In genomic region chr11:68089885-68090592, GRCm38 (mm10) we compare ENCODE assay signal across 11 mouse cellular contexts.
A peak's percentile ranks its signal among the peaks of the same experiment; 100 is the strongest.
DNase-seq lines count a peak whose midpoint lies in the region; ATAC-seq and TF ChIP-seq lines count a peak whose summit lies in the region.
"Had no signal": no experiment of that assay in that cellular context is flagged by ENCODE, and none has a peak within 500 bp of the region (broad histone marks: within the 10 kb centered on the region; RNA-seq: fewer than 3 reads in every experiment).

No protein-coding gene starts in this region.

- no peaks in the 10 kb centered on the region for H3K9me3 ChIP-seq in forebrain, embryonic 10.5 days
- no peaks in the 10 kb centered on the region for H3K9me3 ChIP-seq in forebrain, embryonic 14.5 days (replicated peaks; ENCODE audit: control insufficient read depth, low read length)
- no peaks in the 10 kb centered on the region for H3K9me3 ChIP-seq in lung, embryonic 14.5 days (ENCODE audit: low read depth, low read length)
- no peaks in the 10 kb centered on the region for H3K9me3 ChIP-seq in intestine, embryonic 16.5 days (ENCODE audit: control insufficient read depth, low read length)
- H3K9me3 ChIP-seq in stomach, embryonic 14.5 days (ENCODE audit: control insufficient read depth, low read depth, low read length) = no peaks in the 10 kb centered on the region

- peaks cover 18% of the 10 kb centered on the region for H3K4me1 ChIP-seq in forebrain, embryonic 10.5 days
- H3K4me1 ChIP-seq in forebrain, embryonic 14.5 days (ENCODE audit: control insufficient read depth, insufficient read depth, low read length) = no peaks in the 10 kb centered on the region
- peaks cover 9% of the 10 kb centered on the region; the same call in 1 of the 2 replicates for H3K4me1 ChIP-seq in lung, embryonic 14.5 days (ENCODE audit: insufficient read depth)
- H3K4me1 ChIP-seq in lung, adult 2 months (ENCODE audit: control insufficient read depth, insufficient read depth, low read length) = peaks cover 13% of the 10 kb centered on the region
- H3K4me1 ChIP-seq in intestine, embryonic 16.5 days (ENCODE audit: control insufficient read depth, insufficient read depth, low read length) = peaks cover 17% of the 10 kb centered on the region
- peaks cover 17% of the 10 kb centered on the region for H3K4me1 ChIP-seq in stomach, embryonic 14.5 days (ENCODE audit: control insufficient read depth, insufficient read depth, low read length)

- H3K4me2 ChIP-seq in forebrain, embryonic 14.5 days (ENCODE audit: low read length) = no peak overlapping the region
- H3K4me2 ChIP-seq in lung, embryonic 14.5 days = peak overlapping the region; percentile 8
- no peak overlapping the region for H3K4me2 ChIP-seq in intestine, embryonic 16.5 days (ENCODE audit: low read depth, low read length)
- no peak overlapping the region for H3K4me2 ChIP-seq in stomach, embryonic 14.5 days (replicated peaks; ENCODE audit: low read depth, low read length)

- no peak for TF ChIP-seq POLR2A in lung, adult 2 months (IDR thresholded peaks at IDR 0.05; ENCODE audit: borderline replicate concordance, extremely low read depth, low read depth, low read length)

- no peak for ATAC-seq in forebrain, embryonic 14.5 days
- ATAC-seq in lung, embryonic 14.5 days (ENCODE audit: insufficient read depth) = peak; percentile 80
- peak; percentile 62 for ATAC-seq in intestine, embryonic 16.5 days
- peak; percentile 69; the same call in 1 of the 2 replicates for ATAC-seq in stomach, embryonic 14.5 days (ENCODE audit: insufficient number of reproducible peaks, insufficient read depth, low FRiP score, low read depth)
- ATAC-seq: forebrain, postnatal 0 days had no signal

- no peak overlapping the region for H3K9ac ChIP-seq in forebrain, embryonic 14.5 days (ENCODE audit: low read length)
- peak overlapping the region; percentile 5; the same call in 1 of the 2 replicates for H3K9ac ChIP-seq in lung, embryonic 14.5 days
- no peak overlapping the region for H3K9ac ChIP-seq in intestine, embryonic 16.5 days (ENCODE audit: low read depth, low read length)
- H3K9ac ChIP-seq in stomach, embryonic 14.5 days (replicated peaks; ENCODE audit: low read depth, low read length) = no peak overlapping the region
- H3K9ac ChIP-seq: forebrain, postnatal 0 days had no signal

- peak overlapping the region; percentile 63; the same call in 1 of the 2 replicates for H3K27ac ChIP-seq in forebrain, embryonic 10.5 days
- no peak overlapping the region for H3K27ac ChIP-seq in forebrain, embryonic 14.5 days (ENCODE audit: low read depth, low read length)
- H3K27ac ChIP-seq in lung, embryonic 14.5 days (ENCODE audit: low read depth) = peak overlapping the region; percentile 82
- no peak overlapping the region for H3K27ac ChIP-seq in intestine, embryonic 16.5 days (ENCODE audit: low read length)
- no peak overlapping the region; the same call in 1 of the 2 replicates for H3K27ac ChIP-seq in stomach, embryonic 14.5 days (ENCODE audit: low read length)

- TF ChIP-seq CTCF in lung, embryonic 14.5 days (IDR thresholded peaks at IDR 0.05; ENCODE audit: low read depth) = no peak
- no peak for TF ChIP-seq CTCF in lung, adult 2 months (IDR thresholded peaks at IDR 0.05; ENCODE audit: insufficient read depth, low read length)

- no peaks in the 10 kb centered on the region for H3K36me3 ChIP-seq in forebrain, embryonic 10.5 days (replicated peaks)
- H3K36me3 ChIP-seq in forebrain, embryonic 14.5 days (ENCODE audit: control insufficient read depth, insufficient read depth, low read length) = no peaks in the 10 kb centered on the region
- H3K36me3 ChIP-seq in lung, embryonic 14.5 days (ENCODE audit: insufficient read depth) = no peaks in the 10 kb centered on the region
- no peaks in the 10 kb centered on the region for H3K36me3 ChIP-seq in intestine, embryonic 16.5 days (ENCODE audit: control insufficient read depth, insufficient read depth, low read length)
- H3K36me3 ChIP-seq in stomach, embryonic 14.5 days (ENCODE audit: control insufficient read depth, insufficient read depth, low read length) = no peaks in the 10 kb centered on the region

- no peak for DNase-seq in forebrain, embryonic 10.5 days (ENCODE audit: extremely low spot score, low spot score)
- no peak for DNase-seq in forebrain, embryonic 14.5 days (ENCODE audit: low spot score)
- peak; percentile 73 for DNase-seq in lung, embryonic 14.5 days
- DNase-seq in lung, adult 2 months = no peak
- no peak for DNase-seq in right cerebral cortex, postnatal 25 days
- DNase-seq in cerebellum, adult 11 months = no peak
- DNase-seq: cerebellum, adult 9-11 months; kidney, postnatal 25 days had no signal

- WGBS in forebrain, embryonic 10.5 days = 64% methylated on average over 13 of the region's 13 CpGs
- 60% methylated on average over 13 of the region's 13 CpGs for WGBS in forebrain, embryonic 14.5 days
- WGBS in lung, embryonic 14.5 days = 20% methylated on average over 13 of the region's 13 CpGs
- 38% methylated on average over 13 of the region's 13 CpGs for WGBS in lung, adult 2 months
- WGBS in intestine, embryonic 16.5 days = 22% methylated on average over 13 of the region's 13 CpGs
- 17% methylated on average over 13 of the region's 13 CpGs for WGBS in stomach, embryonic 14.5 days

- H3K4me3 ChIP-seq in forebrain, embryonic 10.5 days = no peak overlapping the region
- H3K4me3 ChIP-seq in forebrain, embryonic 14.5 days (ENCODE audit: low read depth, low read length) = no peak overlapping the region
- H3K4me3 ChIP-seq in lung, embryonic 14.5 days (ENCODE audit: low read depth, low read length) = no peak overlapping the region
- H3K4me3 ChIP-seq in lung, adult 2 months (replicated peaks; ENCODE audit: extremely low read depth, low read depth, low read length) = no peak overlapping the region
- no peak overlapping the region for H3K4me3 ChIP-seq in intestine, embryonic 16.5 days (ENCODE audit: low read length)
- no peak overlapping the region for H3K4me3 ChIP-seq in stomach, embryonic 14.5 days (ENCODE audit: low read depth, low read length)

- no peaks in the 10 kb centered on the region for H3K27me3 ChIP-seq in forebrain, embryonic 10.5 days (ENCODE audit: poor library complexity, severe bottlenecking)
- no peaks in the 10 kb centered on the region for H3K27me3 ChIP-seq in forebrain, embryonic 14.5 days (replicated peaks; ENCODE audit: control insufficient read depth, insufficient read depth, low read length)
- no peaks in the 10 kb centered on the region for H3K27me3 ChIP-seq in lung, embryonic 14.5 days (ENCODE audit: insufficient read depth, low read length)
- H3K27me3 ChIP-seq in intestine, embryonic 16.5 days (replicated peaks; ENCODE audit: control insufficient read depth, insufficient read depth, low read length) = no peaks in the 10 kb centered on the region
- H3K27me3 ChIP-seq in stomach, embryonic 14.5 days (ENCODE audit: control insufficient read depth, insufficient read depth, low read length) = no peaks in the 10 kb centered on the region

Comparison
In these comparisons a context has a peak if more than half of its experiments do, and no peak if none do; other contexts are left out.
1. H3K27ac ChIP-seq: peak in forebrain, embryonic 10.5 days (single experiment) and lung, embryonic 14.5 days (single experiment); none in forebrain, embryonic 14.5 days (single experiment), intestine, embryonic 16.5 days (single experiment) and stomach, embryonic 14.5 days (single experiment).